Mouse (Mus musculus): Measurements from ENCODE around the gene Gm20388.

DNA sequence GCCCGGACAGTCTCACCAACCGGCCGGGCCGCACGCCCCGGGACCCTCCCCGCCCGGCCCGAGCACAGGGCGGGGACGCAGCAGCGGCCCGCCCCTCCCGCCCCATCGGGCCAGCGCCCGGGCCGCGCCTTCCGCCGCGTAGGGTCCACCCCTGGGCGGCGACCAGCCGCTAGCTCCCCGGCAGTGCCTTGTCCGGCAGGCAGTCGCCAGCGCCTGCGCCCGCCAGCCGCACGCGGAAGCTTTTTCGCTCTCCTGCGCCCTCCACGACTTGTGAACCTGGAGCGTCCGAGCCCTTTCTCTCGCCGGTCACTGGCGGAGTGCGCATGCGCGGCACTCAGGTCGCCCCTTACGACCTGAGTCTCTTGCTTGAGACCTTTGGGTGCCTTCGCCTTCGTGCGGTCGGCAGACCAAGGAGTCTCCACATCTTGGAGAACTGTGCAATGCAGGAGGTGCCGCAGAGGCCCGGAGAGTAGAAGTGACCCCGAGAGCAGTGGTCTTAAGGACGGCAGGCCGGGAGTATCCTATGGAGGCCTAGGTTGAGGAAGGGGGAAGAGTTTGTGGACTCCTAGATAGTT, 4072.3 kb downstream of the Gm20388 start, which contains the start of gene Abcb10:
- TF ChIP-seq CTCF (IDR thresholded peaks at IDR 0.05; ENCODE audit: low read depth, low read length), result no peak
- TF ChIP-seq GATA1 (IDR thresholded peaks at IDR 0.05; ENCODE audit: borderline replicate concordance, low read length), result no peak

Measured in G1E (cell line).